Mouse (Mus musculus) stomach, postnatal 0 days (tissue): Measurements from ENCODE around the gene Dlg2. TPM values are rescaled to one million over a fixed set of nuclear protein-coding genes. Genes with fewer than 3 reads are reported as not detected.

Experiments used
- ATAC-seq: fragments of 200-750 bp; cut with Nextera tagmentation; 2 replicates; pipeline ENCODE4 v1.8.0; 2017; ENCODE audit not compliant: low FRiP score, low TSS enrichment
- DNase-seq: peaks from one replicate; pipeline ENCODE4 v3.0.0-alpha.2; 2016; ENCODE audit warnings: low spot score
- H3K27ac ChIP-seq: fragments of 300-500 bp; sonication (generic); replicated peaks from 2 replicates; pipeline ENCODE4 v1.5.1; 2014; ENCODE audit warnings: mild to moderate bottlenecking, control low read depth
- H3K27me3 ChIP-seq: fragments of 300-500 bp; sonication (generic); 2 replicates; pipeline ENCODE4 v1.6.1; 2014; ENCODE audit warnings: low read length; ENCODE audit not compliant: control insufficient read depth, insufficient read depth
- H3K36me3 ChIP-seq: fragments of 300-500 bp; sonication (generic); 2 replicates; pipeline ENCODE4 v1.6.1; 2014; ENCODE audit warnings: low read length, mixed read lengths; ENCODE audit not compliant: control insufficient read depth, insufficient read depth
- H3K4me1 ChIP-seq: fragments of 300-500 bp; sonication (generic); replicated peaks from 2 replicates; pipeline ENCODE4 v1.6.1; 2014; ENCODE audit warnings: antibody characterized with exemption; ENCODE audit not compliant: control insufficient read depth, insufficient read depth
- H3K4me2 ChIP-seq: fragments of 300-500 bp; sonication (generic); replicated peaks from 2 replicates; pipeline ENCODE4 v1.6.1; 2014; ENCODE audit warnings: low read depth, mild to moderate bottlenecking, control low read depth, moderate library complexity
- H3K4me3 ChIP-seq: fragments of 300-500 bp; sonication (generic); 2 replicates; pipeline ENCODE4 v1.5.1; 2014; ENCODE audit warnings: low read depth, low read length, control low read depth
- H3K9ac ChIP-seq: fragments of 300-500 bp; sonication (generic); 2 replicates; pipeline ENCODE4 v1.6.1; 2014; ENCODE audit warnings: mild to moderate bottlenecking, low read length, control low read depth, mixed read lengths
- H3K9me3 ChIP-seq: fragments of 300-500 bp; sonication (generic); 2 replicates; pipeline ENCODE4 v1.6.1; 2016; ENCODE audit warnings: low read length; ENCODE audit not compliant: control insufficient read depth
- CTCF ChIP-seq: IDR thresholded peaks from 2 replicates; pipeline ENCODE4 v1.5.1; 2016; ENCODE audit warnings: antibody characterized with exemption, low read depth, mild to moderate bottlenecking, moderate library complexity
- EP300 ChIP-seq: optimal IDR thresholded peaks from 2 replicates; pipeline ENCODE3; 2016; ENCODE audit warnings: antibody characterized with exemption
- WGBS: fragments of 180-500 bp; shearing (Covaris S2); extraction: QIAGEN DNeasy Blood & Tissue Kit; methylation state at CpG from one replicate; pipeline ENCODE4 v1.1.7; 2014; 5-methylcytosine and 5-hydroxymethylcytosine counted together
- polyA plus RNA-seq: library from polyadenylated mRNA; unstranded; fragments of >200 nt; fragmentation: Nextera tagmentation; extraction: Ambion mirVana; gene quantifications from 2 replicates; pipeline ENCODE4 v1.2.1, GENCODE M21; 2015

Gene Dlg2
- polyA plus RNA-seq, 1 experiment from 2014 or later: 12.8 TPM

DNA sequence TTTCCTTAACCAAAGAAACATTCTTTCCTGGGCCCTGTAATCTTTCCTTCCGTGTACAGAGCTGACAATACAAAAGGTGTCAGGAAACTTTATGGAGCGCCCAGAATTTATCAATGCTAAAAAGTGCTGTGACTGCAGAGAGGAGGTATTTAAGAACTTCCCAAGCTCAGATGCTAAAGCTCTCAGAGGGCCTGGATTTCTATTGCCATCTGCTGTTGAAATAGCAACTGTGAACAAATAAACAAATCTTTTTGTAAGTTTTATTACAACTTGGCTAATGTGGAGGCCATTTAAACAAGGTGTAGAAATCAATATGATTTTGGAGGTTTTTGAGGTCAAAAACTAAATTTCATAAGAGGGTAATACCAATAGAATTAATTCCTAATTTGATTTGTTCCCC lies 1570.8 kb downstream of the Dlg2 start:
- TF ChIP-seq CTCF (peak; percentile 27), EP300 (no peak)
- DNase-seq: no peak
- Histone ChIP-seq H3K4me3 (no peak overlapping the region), H3K4me2 (no peak overlapping the region), H3K27ac (no peak overlapping the region), H3K36me3 (no peaks in the 10 kb centered on the region), H3K9ac (no peak overlapping the region), H3K9me3 (no peaks in the 10 kb centered on the region), H3K27me3 (no peaks in the 10 kb centered on the region), H3K4me1 (no peaks in the 10 kb centered on the region)
- WGBS: 22% methylated on average over 2 of the region's 2 CpGs
- ATAC-seq: no peak

DNA sequence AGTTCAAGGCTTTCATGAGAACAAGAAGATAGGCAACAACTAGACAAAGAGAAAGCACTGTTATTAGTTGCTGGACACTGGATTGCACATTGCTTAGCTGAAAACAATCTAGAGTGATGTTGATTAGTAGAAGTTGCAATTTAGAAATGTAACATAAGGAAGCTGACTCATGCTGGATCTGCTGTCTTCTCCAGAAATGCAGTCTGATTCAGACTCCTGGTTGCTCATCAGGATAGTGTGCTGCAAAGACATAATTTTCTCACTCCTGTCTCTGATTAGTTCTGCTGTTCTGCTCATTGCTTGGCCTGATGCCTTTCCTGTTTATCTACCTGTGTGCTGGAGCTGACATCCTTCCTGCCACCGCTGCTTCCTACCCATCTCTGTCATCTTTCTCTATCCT lies 1572.4 kb downstream of the Dlg2 start:
- ATAC-seq (no peak), DNase-seq (no peak)
- no peak overlapping the region for H3K4me2 ChIP-seq
- H3K9ac ChIP-seq: no peak overlapping the region
- no peaks in the 10 kb centered on the region for H3K36me3 ChIP-seq
- no peaks in the 10 kb centered on the region for H3K27me3 ChIP-seq
- no peaks in the 10 kb centered on the region for H3K4me1 ChIP-seq
- no peaks in the 10 kb centered on the region for H3K9me3 ChIP-seq
- no peak overlapping the region for H3K27ac ChIP-seq
- no peak overlapping the region for H3K4me3 ChIP-seq
- TF ChIP-seq EP300: no peak
- TF ChIP-seq CTCF: no peak
- WGBS: 68% methylated on average over 1 of the region's 1 CpGs

DNA sequence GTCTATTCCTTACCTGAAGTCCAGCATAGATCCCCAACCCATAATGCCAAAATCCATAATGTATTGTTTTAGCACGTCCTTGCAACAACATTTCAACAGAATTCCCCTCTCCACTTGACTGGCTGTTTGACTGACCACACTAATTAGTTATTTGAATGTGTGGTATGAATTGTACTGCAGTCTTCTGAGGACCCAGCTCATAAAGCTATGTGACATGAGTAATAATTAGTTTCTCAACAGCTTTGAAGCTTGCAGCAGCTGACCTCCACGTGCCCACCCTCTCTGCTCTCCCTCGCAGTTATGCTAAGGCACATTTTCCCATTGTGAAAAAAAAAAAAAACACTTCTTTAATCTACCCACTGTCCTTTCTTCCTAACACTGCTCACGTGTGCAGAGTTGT lies 1590.4 kb downstream of the Dlg2 start:
- H3K9ac ChIP-seq: no peak overlapping the region
- H3K4me1 ChIP-seq: no peaks in the 10 kb centered on the region
- no peak overlapping the region for H3K4me3 ChIP-seq
- H3K27me3 ChIP-seq: no peaks in the 10 kb centered on the region
- 54% methylated on average over 4 of the region's 4 CpGs for WGBS
- no peak overlapping the region for H3K27ac ChIP-seq
- TF ChIP-seq CTCF (no peak), EP300 (no peak)
- H3K9me3 ChIP-seq: no peaks in the 10 kb centered on the region
- DNase-seq (no peak), ATAC-seq (no peak)
- no peaks in the 10 kb centered on the region for H3K36me3 ChIP-seq
- no peak overlapping the region for H3K4me2 ChIP-seq

DNA sequence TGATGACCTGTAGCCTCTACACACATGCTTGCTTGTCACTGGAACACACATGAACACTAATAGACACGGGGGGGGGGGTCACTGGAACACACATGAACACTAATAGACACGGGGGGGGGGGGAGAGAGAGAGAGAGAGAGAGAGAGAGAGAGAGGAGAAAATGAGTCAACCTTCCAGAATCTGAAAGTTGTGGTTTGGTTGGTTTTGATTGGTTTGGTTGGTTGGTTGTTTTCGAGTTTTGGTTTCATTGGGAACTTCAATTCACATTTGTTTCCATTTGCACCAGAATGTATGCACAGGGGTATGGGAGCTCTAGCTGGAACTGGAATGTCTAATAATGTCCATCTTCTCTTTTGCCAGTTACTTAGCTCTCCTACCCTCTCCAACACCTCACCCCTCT lies 1611.0 kb downstream of the Dlg2 start:
- Histone ChIP-seq H3K27ac (no peak overlapping the region), H3K4me3 (no peak overlapping the region), H3K36me3 (no peaks in the 10 kb centered on the region), H3K4me1 (no peaks in the 10 kb centered on the region), H3K9me3 (no peaks in the 10 kb centered on the region), H3K9ac (no peak overlapping the region), H3K27me3 (no peaks in the 10 kb centered on the region), H3K4me2 (no peak overlapping the region)
- TF ChIP-seq CTCF (no peak), EP300 (no peak)
- 70% methylated on average over 2 of the region's 3 CpGs for WGBS
- ATAC-seq (no peak), DNase-seq (no peak)

DNA sequence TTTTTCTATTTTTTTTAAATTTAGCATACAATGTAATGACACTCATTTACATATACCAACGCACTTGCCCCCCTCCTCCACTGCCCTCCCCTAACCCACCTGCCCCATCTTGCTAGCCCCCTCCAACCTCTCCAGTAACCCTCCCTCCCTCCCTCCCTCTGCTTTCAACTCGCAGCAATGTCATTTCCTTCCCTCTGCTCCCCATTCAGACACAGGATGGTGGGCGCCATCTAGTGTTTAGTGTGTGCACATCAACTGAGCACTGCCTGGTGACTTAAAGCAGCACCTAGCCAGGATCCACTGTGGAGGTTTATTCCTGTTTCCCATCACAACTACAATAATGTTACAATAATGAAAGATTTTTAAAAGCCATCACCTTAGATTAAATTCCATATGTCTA lies 1617.4 kb downstream of the Dlg2 start:
- DNase-seq: peak; percentile 74
- no peak overlapping the region for H3K4me2 ChIP-seq
- no peak overlapping the region for H3K4me3 ChIP-seq
- no peaks in the 10 kb centered on the region for H3K36me3 ChIP-seq
- H3K27me3 ChIP-seq: no peaks in the 10 kb centered on the region
- no peaks in the 10 kb centered on the region for H3K4me1 ChIP-seq
- TF ChIP-seq CTCF (peak; percentile 91), EP300 (no peak)
- H3K27ac ChIP-seq: no peak overlapping the region
- H3K9me3 ChIP-seq: no peaks in the 10 kb centered on the region
- WGBS: 4% methylated on average over 3 of the region's 3 CpGs
- ATAC-seq: 0 out of 2 replicates have a peak, but pooled peaks have one; percentile 69
- H3K9ac ChIP-seq: no peak overlapping the region

DNA sequence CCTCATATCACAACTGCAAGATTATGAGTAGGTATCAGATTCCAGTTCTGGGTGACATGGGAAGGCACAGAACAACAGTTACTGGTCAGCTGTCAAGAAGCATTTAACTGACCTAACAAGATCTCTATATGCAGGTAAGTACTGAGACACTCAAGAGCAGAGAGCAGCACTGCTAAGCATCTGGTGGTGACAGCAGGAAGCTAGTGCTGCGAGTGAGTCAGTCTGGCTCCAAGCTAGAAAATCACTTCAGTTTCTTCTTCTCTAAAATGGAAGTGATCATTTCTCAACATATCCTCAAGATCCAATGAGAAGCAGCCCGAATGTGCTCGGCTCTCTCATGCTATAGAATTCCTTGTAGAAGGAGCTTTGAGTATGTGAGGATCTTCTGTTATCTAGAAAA lies 1618.7 kb downstream of the Dlg2 start:
- Histone ChIP-seq H3K4me3 (no peak overlapping the region), H3K4me2 (no peak overlapping the region), H3K9ac (no peak overlapping the region), H3K27me3 (no peaks in the 10 kb centered on the region), H3K36me3 (no peaks in the 10 kb centered on the region), H3K4me1 (no peaks in the 10 kb centered on the region), H3K27ac (no peak overlapping the region), H3K9me3 (no peaks in the 10 kb centered on the region)
- ATAC-seq: no peak
- 73% methylated on average over 3 of the region's 3 CpGs for WGBS
- TF ChIP-seq EP300: no peak
- TF ChIP-seq CTCF: no peak
- DNase-seq: no peak
